Mouse (Mus musculus): ENCODE measurements around the gene Gucd1. TPM values are rescaled to one million over a fixed set of nuclear protein-coding genes. Genes with fewer than 3 reads are reported as not detected.
"Not testable (repeated sequence)": the region's sequence is repeated elsewhere in the genome, so short reads cannot be mapped to it uniquely, and the experiment has no call there.

Gucd1 gene
- polyA plus RNA-seq, 1 experiment from 2014 or later, result 39.8 TPM

GRCm38 (mm10) chr10:75513306-75514067 lies 4.3 kb downstream of the Gucd1 start:
- no peak for ATAC-seq
- Histone ChIP-seq H3K9me3 (no peaks in the 10 kb centered on the region), H3K4me1 (replicated peaks) (peaks cover 15% of the 10 kb centered on the region; the same call in 1 of the 2 replicates), H3K27me3 (replicated peaks) (no peaks in the 10 kb centered on the region), H3K9ac (no peak overlapping the region), H3K27ac (peak overlapping the region; percentile 42), H3K36me3 (peaks cover 32% of the 10 kb centered on the region), H3K4me3 (replicated peaks) (no peak overlapping the region), H3K4me2 (replicated peaks) (no peak overlapping the region; the same call in 1 of the 2 replicates)
- 87% methylated on average over 8 of the region's 8 CpGs for WGBS

GRCm38 (mm10) chr10:75512796-75513195 lies 5.0 kb downstream of the Gucd1 start:
- H3K4me3 ChIP-seq (replicated peaks), result no peak overlapping the region
- H3K36me3 ChIP-seq, result peaks cover 38% of the 10 kb centered on the region
- peak overlapping the region; percentile 55; the same call in 1 of the 2 replicates for H3K27ac ChIP-seq
- no peak overlapping the region for H3K9ac ChIP-seq
- no peaks in the 10 kb centered on the region for H3K27me3 ChIP-seq (replicated peaks)
- no peak overlapping the region for H3K4me2 ChIP-seq (replicated peaks)
- no peak for ATAC-seq
- WGBS, result 83% methylated on average over 7 of the region's 7 CpGs
- H3K9me3 ChIP-seq, result no peaks in the 10 kb centered on the region
- H3K4me1 ChIP-seq (replicated peaks), result peaks cover 15% of the 10 kb centered on the region; the same call in 1 of the 2 replicates

GRCm38 (mm10) chr10:75511897-75512296 lies 5.9 kb downstream of the Gucd1 start:
- no peak overlapping the region for H3K4me3 ChIP-seq (replicated peaks)
- no peak for ATAC-seq
- WGBS, result 92% methylated on average over 7 of the region's 7 CpGs

GRCm38 (mm10) chr10:75511060-75511459 lies 6.7 kb downstream of the Gucd1 start:
- no peak overlapping the region for H3K4me3 ChIP-seq (replicated peaks)
- no peak overlapping the region for H3K9ac ChIP-seq
- H3K4me2 ChIP-seq (replicated peaks), result no peak overlapping the region
- no peak for ATAC-seq
- H3K27me3 ChIP-seq (replicated peaks), result no peaks in the 10 kb centered on the region
- WGBS, result 89% methylated on average over 9 of the region's 9 CpGs
- peaks cover 9% of the 10 kb centered on the region; the same call in 1 of the 2 replicates for H3K4me1 ChIP-seq (replicated peaks)
- peaks cover 48% of the 10 kb centered on the region for H3K36me3 ChIP-seq
- no peak overlapping the region for H3K27ac ChIP-seq
- H3K9me3 ChIP-seq, result no peaks in the 10 kb centered on the region

More at GRCm38 (mm10) chr10:75511897-75512296, 5.9 kb downstream of the Gucd1 start:
- Histone ChIP-seq H3K4me2 (replicated peaks) (no peak overlapping the region), H3K27me3 (replicated peaks) (no peaks in the 10 kb centered on the region), H3K9me3 (no peaks in the 10 kb centered on the region), H3K4me1 (replicated peaks) (peaks cover 15% of the 10 kb centered on the region; the same call in 1 of the 2 replicates), H3K36me3 (peaks cover 47% of the 10 kb centered on the region), H3K9ac (no peak overlapping the region), H3K27ac (no peak overlapping the region)

- 92% methylated on average over 7 of the region's 7 CpGs for WGBS
- Histone ChIP-seq H3K4me1 (replicated peaks) (peaks cover 7% of the 10 kb centered on the region; the same call in 1 of the 2 replicates), H3K9ac (no peak overlapping the region), H3K36me3 (peaks cover 48% of the 10 kb centered on the region), H3K27ac (no peak overlapping the region), H3K4me2 (replicated peaks) (no peak overlapping the region), H3K4me3 (replicated peaks) (no peak overlapping the region), H3K27me3 (replicated peaks) (no peaks in the 10 kb centered on the region), H3K9me3 (no peaks in the 10 kb centered on the region)
- no peak for ATAC-seq
These were observed 7.3 kb downstream of the Gucd1 start for GRCm38 (mm10) chr10:75510446-75510845.

GRCm38 (mm10) chr10:75505928-75506327 lies 11.8 kb downstream of the Gucd1 start:
- 95% methylated on average over 3 of the region's 3 CpGs for WGBS
- peaks cover 38% of the 10 kb centered on the region for H3K36me3 ChIP-seq
- not testable (repeated sequence) for H3K9me3 ChIP-seq; H3K4me3 ChIP-seq (replicated peaks); H3K4me2 ChIP-seq (replicated peaks); H3K27me3 ChIP-seq (replicated peaks); H3K9ac ChIP-seq; H3K27ac ChIP-seq; ATAC-seq; H3K4me1 ChIP-seq (replicated peaks)

- Histone ChIP-seq H3K4me2 (replicated peaks) (no peak overlapping the region), H3K9ac (no peak overlapping the region), H3K27me3 (replicated peaks) (no peaks in the 10 kb centered on the region), H3K9me3 (no peaks in the 10 kb centered on the region), H3K36me3 (peaks cover 31% of the 10 kb centered on the region), H3K4me3 (replicated peaks) (no peak overlapping the region), H3K4me1 (replicated peaks) (no peaks in the 10 kb centered on the region), H3K27ac (peak overlapping the region; percentile 19; the same call in 1 of the 2 replicates)
- ATAC-seq, result peak; percentile 73
- WGBS, result 54% methylated on average over 3 of the region's 3 CpGs
These were observed 12.7 kb downstream of the Gucd1 start for GRCm38 (mm10) chr10:75505130-75505495.

- 76% methylated on average over 8 of the region's 8 CpGs for WGBS
- no peaks in the 10 kb centered on the region for H3K27me3 ChIP-seq (replicated peaks)
- peaks cover 25% of the 10 kb centered on the region for H3K36me3 ChIP-seq
- no peak overlapping the region for H3K4me2 ChIP-seq (replicated peaks)
- H3K4me3 ChIP-seq (replicated peaks), result no peak overlapping the region
- peak overlapping the region; percentile 19; the same call in 1 of the 2 replicates for H3K27ac ChIP-seq
- H3K4me1 ChIP-seq (replicated peaks), result no peaks in the 10 kb centered on the region
- no peak overlapping the region for H3K9ac ChIP-seq
- H3K9me3 ChIP-seq, result no peaks in the 10 kb centered on the region
- peak; percentile 47 for ATAC-seq
These were observed 13.3 kb downstream of the Gucd1 start for GRCm38 (mm10) chr10:75504234-75505129.

GRCm38 (mm10) chr10:75503692-75504091 lies 14.1 kb downstream of the Gucd1 start:
- Histone ChIP-seq H3K27me3 (replicated peaks) (no peaks in the 10 kb centered on the region), H3K4me2 (replicated peaks) (no peak overlapping the region)

GRCm38 (mm10) chr10:75501641-75502040 lies 16.1 kb downstream of the Gucd1 start:
- no peak for ATAC-seq
- Histone ChIP-seq H3K4me3 (replicated peaks) (no peak overlapping the region), H3K9me3 (no peaks in the 10 kb centered on the region), H3K36me3 (no peaks in the 10 kb centered on the region), H3K4me1 (replicated peaks) (no peaks in the 10 kb centered on the region), H3K9ac (no peak overlapping the region), H3K27me3 (replicated peaks) (no peaks in the 10 kb centered on the region), H3K27ac (no peak overlapping the region), H3K4me2 (replicated peaks) (no peak overlapping the region)
- 97% methylated on average over 1 of the region's 1 CpGs for WGBS

More at GRCm38 (mm10) chr10:75503692-75504091, 14.1 kb downstream of the Gucd1 start:
- H3K27ac ChIP-seq, result no peak overlapping the region
- no peak for ATAC-seq
- H3K9ac ChIP-seq, result no peak overlapping the region
- H3K4me3 ChIP-seq (replicated peaks), result no peak overlapping the region
- peaks cover 18% of the 10 kb centered on the region for H3K36me3 ChIP-seq
- 89% methylated on average over 7 of the region's 7 CpGs for WGBS
- no peaks in the 10 kb centered on the region for H3K4me1 ChIP-seq (replicated peaks)
- no peaks in the 10 kb centered on the region for H3K9me3 ChIP-seq

GRCm38 (mm10) chr10:75500345-75500744 lies 17.4 kb downstream of the Gucd1 start:
- ATAC-seq, result peak; percentile 67
- no peak overlapping the region for H3K9ac ChIP-seq
- H3K9me3 ChIP-seq, result no peaks in the 10 kb centered on the region
- H3K4me1 ChIP-seq (replicated peaks), result no peaks in the 10 kb centered on the region
- H3K4me2 ChIP-seq (replicated peaks), result no peak overlapping the region
- no peak overlapping the region for H3K4me3 ChIP-seq (replicated peaks)
- 39% methylated on average over 7 of the region's 7 CpGs for WGBS
- no peaks in the 10 kb centered on the region for H3K36me3 ChIP-seq
- H3K27me3 ChIP-seq (replicated peaks), result no peaks in the 10 kb centered on the region
- no peak overlapping the region for H3K27ac ChIP-seq

- Histone ChIP-seq H3K4me1 (replicated peaks) (no peaks in the 10 kb centered on the region), H3K27me3 (replicated peaks) (no peaks in the 10 kb centered on the region), H3K36me3 (no peaks in the 10 kb centered on the region), H3K27ac (no peak overlapping the region), H3K4me2 (replicated peaks) (no peak overlapping the region), H3K9me3 (no peaks in the 10 kb centered on the region), H3K4me3 (replicated peaks) (no peak overlapping the region), H3K9ac (no peak overlapping the region)
- WGBS, result 43% methylated on average over 3 of the region's 3 CpGs
- peak; percentile 40 for ATAC-seq
These were observed 18.0 kb downstream of the Gucd1 start for GRCm38 (mm10) chr10:75499791-75500190.
